Mouse (Mus musculus) urinary bladder, postnatal 4 days (tissue): ENCODE data around the gene Zfp386.

Experiments
- DNase-seq, 2 experiments: peaks; one replicate each; pipeline ENCODE4 v3.0.0; 2021 to 2022; ENCODE audit warnings: low spot score in 2 of 2

Zfp386 gene

DNA sequence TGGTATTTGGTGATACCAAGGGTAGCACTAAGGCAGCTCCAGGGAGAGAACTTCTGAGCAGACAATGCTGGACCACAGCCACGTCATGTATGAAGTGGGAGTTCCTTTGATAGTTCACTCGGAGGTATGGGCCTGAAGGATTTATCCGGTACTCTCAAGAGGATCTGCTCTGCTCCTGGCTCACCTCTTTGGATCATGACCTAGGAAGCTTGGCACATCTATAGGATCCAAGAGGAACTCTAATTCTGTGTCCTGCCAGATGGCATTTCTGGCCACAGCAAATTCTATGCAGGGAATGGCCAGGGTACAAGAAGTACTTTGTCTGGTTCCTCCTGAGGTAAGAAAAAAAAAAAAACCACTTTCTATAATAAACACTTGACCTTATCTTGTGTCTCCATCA, 42.3 kb downstream of the Zfp386 start:
- no peak for DNase-seq

DNA sequence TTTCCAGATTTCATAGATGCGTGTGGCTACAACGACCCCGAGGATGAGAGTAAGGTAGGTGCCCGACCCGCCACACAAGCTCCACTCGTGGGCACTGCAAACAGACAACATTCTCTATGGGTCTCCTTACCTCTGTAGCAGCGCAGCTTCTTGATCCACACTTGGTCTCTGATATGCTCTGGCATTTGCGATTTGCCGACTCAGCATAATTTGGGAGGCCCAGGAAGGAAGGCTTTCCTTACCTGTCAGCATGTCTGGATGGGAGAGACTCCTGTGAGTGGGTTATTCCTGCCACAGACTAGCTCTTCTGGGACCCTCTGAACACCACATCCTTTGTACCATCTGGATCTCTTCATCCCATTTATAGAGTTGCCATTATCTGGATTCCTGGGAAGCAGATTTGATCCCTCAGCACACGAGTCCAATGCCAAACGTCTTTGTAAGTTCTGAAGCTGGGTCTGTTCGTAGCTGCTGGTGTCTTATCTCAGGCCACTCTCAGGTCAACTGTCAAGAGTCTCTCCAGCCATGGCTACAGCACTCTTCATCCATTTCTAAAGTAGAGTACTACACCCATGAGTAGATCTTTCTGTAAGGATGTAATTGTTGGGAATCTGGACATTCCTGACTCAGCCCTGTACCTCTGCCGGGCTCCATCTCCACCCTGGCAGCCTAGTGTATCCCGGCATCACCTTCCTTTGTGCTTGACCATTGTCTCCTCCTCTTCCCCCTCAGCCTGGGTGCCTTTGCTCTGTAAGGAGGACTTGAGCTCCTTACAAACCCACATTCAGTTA, 47.4 kb downstream of the Zfp386 start:
- DNase-seq, result no peak

DNA sequence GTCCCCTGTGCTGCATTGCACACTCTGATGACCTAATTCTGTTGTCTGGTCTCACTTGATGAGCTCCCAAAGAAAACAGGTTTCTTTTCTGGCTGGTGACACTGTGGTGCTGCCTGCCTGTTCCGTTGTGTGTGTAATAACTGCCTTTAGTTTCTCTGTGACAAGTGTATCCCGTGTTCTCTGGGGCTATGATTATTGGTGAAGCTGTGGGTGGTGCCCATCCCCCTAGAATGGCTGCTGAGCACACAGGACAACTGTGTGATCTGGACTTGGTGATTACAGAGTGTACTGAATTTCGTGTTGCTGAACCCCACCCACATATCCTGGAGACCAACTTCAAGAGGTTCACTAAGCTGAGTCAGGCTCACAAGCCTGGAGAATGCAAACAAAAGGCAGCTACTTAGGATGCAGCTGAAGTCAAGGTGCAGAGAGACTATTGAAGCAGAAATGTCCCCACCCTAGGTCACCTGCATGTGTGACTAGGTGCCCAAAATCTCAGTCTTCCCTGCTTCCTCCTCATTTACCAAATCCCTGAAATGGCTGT, 48.9 kb downstream of the Zfp386 start:
- DNase-seq, result no peak

DNA sequence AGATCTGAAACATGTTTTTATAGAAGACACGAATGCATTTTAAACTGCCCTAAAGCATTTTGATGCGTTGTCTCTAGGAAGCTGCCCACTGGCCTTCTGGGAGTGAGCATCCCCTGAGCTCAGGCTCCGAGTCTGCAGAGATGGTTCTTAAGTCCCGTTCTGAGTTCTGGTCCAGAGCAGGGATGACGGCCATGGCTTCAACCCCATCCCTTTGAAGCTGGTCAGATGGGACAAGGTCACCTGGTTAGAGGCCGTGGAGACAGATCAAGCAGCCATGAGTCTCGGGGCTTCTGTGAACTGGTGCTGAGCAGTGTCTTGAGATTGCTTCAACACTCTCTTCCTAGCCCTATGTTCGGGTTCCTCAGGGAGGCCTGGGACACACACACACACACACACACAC, 49.6 kb downstream of the Zfp386 start:
- DNase-seq, result no peak

DNA sequence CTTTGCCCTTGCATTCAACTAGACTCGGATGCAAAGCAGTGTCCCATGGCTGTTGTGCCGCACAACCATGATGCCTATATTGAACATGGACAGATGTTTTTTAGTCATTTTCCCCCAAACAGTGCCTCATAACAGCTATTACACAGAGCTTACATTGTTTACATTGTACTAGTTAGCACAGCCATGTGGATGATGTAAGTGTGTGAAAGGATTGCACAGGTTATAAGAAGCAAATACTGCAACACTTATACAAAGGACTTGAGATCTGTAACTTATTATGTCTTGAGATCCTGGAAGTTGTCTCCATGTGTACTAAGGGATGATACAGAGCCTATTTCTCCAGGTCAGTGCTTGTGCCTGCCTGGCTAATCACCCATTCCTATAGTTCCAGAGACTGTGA, 54.4 kb downstream of the Zfp386 start:
- DNase-seq, result no peak

DNA sequence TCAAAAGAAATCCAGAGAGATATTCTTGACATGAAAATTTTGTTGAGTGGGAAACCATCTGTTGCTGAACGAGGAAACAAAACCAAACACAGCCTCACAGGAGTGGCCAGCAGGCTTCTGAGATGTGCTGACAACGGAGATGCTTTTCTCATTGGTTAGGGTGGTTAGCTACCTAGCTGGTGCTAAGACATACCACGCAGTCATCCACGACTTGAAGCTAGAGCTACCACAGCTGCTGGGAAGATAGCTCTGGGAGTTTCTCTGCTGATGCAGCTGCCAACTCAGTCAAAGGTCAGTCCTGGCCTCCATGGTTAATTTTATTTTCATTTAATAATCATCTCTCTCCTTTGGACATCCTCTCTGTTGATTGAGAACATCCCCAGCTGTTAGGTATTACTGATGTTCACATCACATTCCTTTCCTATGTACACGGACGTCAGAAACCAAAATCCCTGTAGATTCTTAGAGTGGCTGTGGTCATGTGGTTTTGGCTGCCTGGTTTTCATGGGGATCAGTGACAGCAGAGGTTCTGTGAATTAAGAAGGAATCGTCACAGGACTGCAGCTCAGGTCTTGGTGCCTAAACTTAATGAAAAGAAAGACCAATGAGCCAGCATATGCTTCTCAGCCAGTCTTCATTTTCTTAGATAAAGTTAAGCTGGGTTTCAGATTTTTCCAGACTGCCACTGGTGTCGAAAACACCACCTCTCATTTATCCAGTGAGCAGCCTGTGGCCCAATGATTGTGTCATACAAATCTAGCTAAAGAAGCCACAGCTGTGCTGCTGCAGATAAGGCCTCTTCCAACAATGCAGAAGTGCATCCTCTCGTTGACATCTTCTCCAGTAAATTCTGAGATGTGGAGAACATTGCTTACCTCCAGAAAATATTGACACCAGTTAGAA, 62.2 kb downstream of the Zfp386 start:
- no peak for DNase-seq

DNA sequence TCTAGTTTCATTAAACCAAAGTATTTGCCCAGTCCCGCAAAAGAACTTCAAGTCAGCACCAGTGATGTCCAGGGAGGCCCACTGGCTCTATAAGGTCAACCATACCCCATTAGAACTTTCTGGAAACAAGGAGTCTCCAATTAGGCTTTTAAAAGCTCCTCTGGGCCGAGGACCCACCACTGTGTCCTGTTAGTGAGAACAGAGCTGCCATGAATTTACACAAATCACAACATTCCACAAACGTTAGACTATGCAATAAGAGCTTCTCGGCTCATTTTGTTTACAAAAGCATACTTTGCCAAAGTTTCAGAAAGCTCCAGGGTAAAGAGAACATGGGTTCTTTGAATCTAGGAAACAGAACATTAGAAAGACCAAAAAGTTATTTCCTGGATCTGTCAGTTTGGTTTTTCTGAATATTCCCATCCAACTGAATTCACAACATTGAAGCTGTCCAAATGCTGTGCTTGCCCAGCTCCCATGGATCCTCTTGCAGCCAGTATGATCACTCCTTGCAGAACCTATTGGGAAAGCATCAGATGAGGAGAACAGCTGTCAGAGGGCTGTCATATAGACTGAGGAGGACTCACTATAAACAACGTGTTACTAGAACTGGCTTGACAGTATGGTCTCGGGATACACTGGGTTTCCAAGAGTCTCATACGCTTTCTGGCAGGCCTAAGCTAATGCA, 63.6 kb downstream of the Zfp386 start:
- DNase-seq, result no peak
